Mouse (Mus musculus) duodenum, adult 2 months (tissue): Measurements from ENCODE around the gene Pum1. TPM values are rescaled to one million over a fixed set of nuclear protein-coding genes. Genes with fewer than 3 reads are reported as not detected.

Experiments
- polyA plus RNA-seq: library from polyadenylated mRNA; depleted of rRNA; stranded (reverse); fragments of >200 nt; gene quantifications from 2 replicates; pipeline ENCODE4 v1.2.3, GENCODE M21; 2012; ENCODE audit warnings: low replicate concordance; rRNA removed

Pum1 gene
- polyA plus RNA-seq, result 29.4 and 37.9 TPM in 2 replicates

DNA sequence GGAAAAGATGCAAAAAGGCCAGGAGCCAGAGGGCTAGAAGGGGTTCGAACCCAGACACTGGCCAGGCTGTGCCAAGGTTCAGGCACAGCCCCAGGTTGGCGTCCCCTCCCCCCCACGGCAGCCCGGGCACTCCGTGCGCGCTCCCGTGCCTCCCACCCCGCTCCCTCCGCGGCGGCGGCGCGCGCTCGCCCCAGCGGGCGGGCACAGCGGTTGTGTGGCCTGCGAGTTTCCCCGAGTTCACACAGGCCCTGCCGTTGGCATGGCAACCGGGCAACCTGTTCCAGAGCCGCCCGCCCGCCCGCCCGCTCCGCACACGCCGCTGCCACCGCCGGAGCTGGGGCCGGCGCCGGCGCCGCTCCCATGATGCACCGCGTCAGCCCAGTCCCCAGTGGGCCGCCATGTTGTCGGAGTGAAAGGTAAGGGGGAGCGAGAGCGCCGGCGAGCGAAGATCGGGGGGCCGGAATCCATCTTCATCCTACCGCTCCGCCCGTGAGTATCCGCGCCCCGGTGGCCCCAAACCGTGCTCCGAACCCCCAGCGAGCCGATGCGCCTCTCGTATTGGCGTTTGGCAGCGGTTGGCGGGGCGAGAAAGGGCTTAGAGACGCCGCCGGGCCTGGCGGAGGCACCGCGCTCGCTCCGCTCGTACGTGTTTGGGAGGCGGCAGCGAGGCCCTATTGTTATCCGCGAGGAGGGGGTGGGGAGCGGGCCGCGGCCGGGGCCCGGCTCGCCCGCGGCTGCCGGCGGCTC is at the start of gene Pum1:
TSS of gene Pum1 (plus strand) at position 343 of the 747 bp plus-strand sequence.

DNA sequence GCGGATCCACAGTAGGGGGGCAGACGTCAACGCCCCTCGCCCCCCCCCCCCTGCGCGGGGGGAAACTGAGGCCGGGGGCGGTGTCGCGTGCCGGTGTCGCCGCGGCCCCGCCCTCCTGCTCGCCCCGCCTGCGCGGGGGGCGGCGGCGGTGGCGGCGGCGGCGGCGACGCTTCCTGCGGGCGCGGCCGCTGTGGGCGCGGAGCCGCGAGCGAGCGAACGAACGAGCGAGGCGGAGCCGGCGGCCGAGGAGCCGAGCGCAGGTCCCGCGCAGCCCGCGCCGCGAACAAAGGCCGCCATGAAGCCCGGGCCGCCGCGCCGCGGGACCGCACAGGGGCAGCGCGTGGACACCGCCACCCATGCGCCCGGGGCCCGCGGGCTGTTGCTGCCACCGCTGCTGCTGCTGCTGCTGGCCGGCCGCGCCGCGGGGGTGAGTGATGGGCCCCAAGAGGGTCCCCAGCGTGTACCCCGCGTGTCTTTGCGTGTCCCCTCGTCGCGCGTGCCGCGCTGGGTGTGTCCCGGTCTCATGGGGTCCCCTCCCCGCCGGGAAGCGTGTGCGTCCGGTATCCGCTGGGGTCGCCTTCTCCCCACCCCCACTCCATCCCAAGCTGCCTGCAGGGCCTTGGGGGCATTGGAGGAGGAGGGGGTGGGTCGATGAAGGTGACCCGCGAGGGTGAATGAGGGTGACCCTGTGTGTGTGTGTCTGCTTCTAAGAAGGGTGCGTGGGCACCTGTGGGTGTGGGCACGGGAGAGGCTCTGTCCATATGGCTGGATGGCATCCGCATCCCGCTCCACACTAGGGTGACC is 129.5 kb downstream of the Pum1 start, which contains the start of gene Sdc3:
TSS of gene Sdc3 (plus strand) at position 162 of the 804 bp plus-strand sequence.

Other genes starting within 250 kb of the Pum1 start
- 4.9 and 11.4 TPM in 2 replicates for gene Nkain1, start 89.1 kb upstream of the Pum1 start, polyA plus RNA-seq
- gene Sdc3, start 129.2 kb downstream of the Pum1 start, polyA plus RNA-seq, result 12.7 and 29.5 TPM in 2 replicates
- gene Laptm5, start 249.8 kb downstream of the Pum1 start, polyA plus RNA-seq, result 35.0 and 65.5 TPM in 2 replicates